Mouse (Mus musculus): Measurements from ENCODE around the gene Rpusd1.
"Not testable (repeated sequence)": the region's sequence is repeated elsewhere in the genome, so short reads cannot be mapped to it uniquely, and the experiment has no call there.

The Rpusd1 gene

GRCm38 (mm10) chr17:25741471-25741870 lies 14.0 kb downstream of the Rpusd1 start:
- not testable (repeated sequence) for DNase-seq

GRCm38 (mm10) chr17:25743831-25744230 lies 16.4 kb downstream of the Rpusd1 start:
- DNase-seq = no peak

GRCm38 (mm10) chr17:25744311-25744710 lies 16.8 kb downstream of the Rpusd1 start:
- DNase-seq = no peak

- no peak for DNase-seq
Measured at GRCm38 (mm10) chr17:25748238-25748637, 20.8 kb downstream of the Rpusd1 start.

GRCm38 (mm10) chr17:25749314-25749713 lies 21.8 kb downstream of the Rpusd1 start:
- no peak for DNase-seq

GRCm38 (mm10) chr17:25751446-25751845 lies 24.0 kb downstream of the Rpusd1 start:
- peak; percentile 64 for DNase-seq

- DNase-seq = no peak
Measured at GRCm38 (mm10) chr17:25754241-25754640, 26.8 kb downstream of the Rpusd1 start, which contains the start of gene Msln. Msln (minus strand) TSS chr17:25754378.

GRCm38 (mm10) chr17:25755086-25755485 lies 27.6 kb downstream of the Rpusd1 start:
- no peak for DNase-seq

GRCm38 (mm10) chr17:25755627-25756377 lies 28.3 kb downstream of the Rpusd1 start:
- DNase-seq = no peak

- no peak for DNase-seq
Measured at GRCm38 (mm10) chr17:25756378-25757242, 29.1 kb downstream of the Rpusd1 start.

GRCm38 (mm10) chr17:25757691-25758090 lies 30.2 kb downstream of the Rpusd1 start:
- no peak for DNase-seq

GRCm38 (mm10) chr17:25760148-25760547 lies 32.7 kb downstream of the Rpusd1 start:
- no peak for DNase-seq

GRCm38 (mm10) chr17:25761561-25761970 lies 34.1 kb downstream of the Rpusd1 start:
- DNase-seq = no peak

- no peak for DNase-seq
Measured at GRCm38 (mm10) chr17:25762591-25762990, 35.1 kb downstream of the Rpusd1 start.

- DNase-seq = no peak
Measured at GRCm38 (mm10) chr17:25765886-25766285, 38.4 kb downstream of the Rpusd1 start.

GRCm38 (mm10) chr17:25769331-25769730 lies 41.9 kb downstream of the Rpusd1 start:
- DNase-seq = no peak

- peak; percentile 98 for DNase-seq
Measured at GRCm38 (mm10) chr17:25773549-25774120, 46.2 kb downstream of the Rpusd1 start, which contains the start of gene Narfl. Narfl (plus strand) TSS chr17:25773776.

GRCm38 (mm10) chr17:25775318-25776062 lies 48.0 kb downstream of the Rpusd1 start:
- no peak for DNase-seq

GRCm38 (mm10) chr17:25777948-25778347 lies 50.5 kb downstream of the Rpusd1 start:
- no peak for DNase-seq
